Mouse (Mus musculus): ENCODE measurements around the gene Hdgf. TPM values are rescaled to one million over a fixed set of nuclear protein-coding genes. Genes with fewer than 3 reads are reported as not detected.
A peak's percentile ranks its signal among the peaks of the same experiment; 100 is the strongest.

Gene Hdgf
- polyA plus RNA-seq, 1 experiment: 82.6 TPM

- TF ChIP-seq POLR2A (IDR thresholded peaks at IDR 0.05; ENCODE audit: borderline replicate concordance, extremely low read depth, low read depth, low read length) (no peak), CTCF (IDR thresholded peaks at IDR 0.05; ENCODE audit: insufficient read depth, low read length) (no peak)
- WGBS: 32% methylated on average over 16 of the region's 16 CpGs
- no peak overlapping the region for H3K4me3 ChIP-seq (replicated peaks; ENCODE audit: extremely low read depth, low read depth, low read length)
- H3K4me1 ChIP-seq (ENCODE audit: control insufficient read depth, insufficient read depth, low read length): no peaks in the 10 kb centered on the region
- DNase-seq: no peak
Observed at GRCm38 (mm10) chr3:87949266-87949954, 43.3 kb downstream of the Hdgf start.

DNA sequence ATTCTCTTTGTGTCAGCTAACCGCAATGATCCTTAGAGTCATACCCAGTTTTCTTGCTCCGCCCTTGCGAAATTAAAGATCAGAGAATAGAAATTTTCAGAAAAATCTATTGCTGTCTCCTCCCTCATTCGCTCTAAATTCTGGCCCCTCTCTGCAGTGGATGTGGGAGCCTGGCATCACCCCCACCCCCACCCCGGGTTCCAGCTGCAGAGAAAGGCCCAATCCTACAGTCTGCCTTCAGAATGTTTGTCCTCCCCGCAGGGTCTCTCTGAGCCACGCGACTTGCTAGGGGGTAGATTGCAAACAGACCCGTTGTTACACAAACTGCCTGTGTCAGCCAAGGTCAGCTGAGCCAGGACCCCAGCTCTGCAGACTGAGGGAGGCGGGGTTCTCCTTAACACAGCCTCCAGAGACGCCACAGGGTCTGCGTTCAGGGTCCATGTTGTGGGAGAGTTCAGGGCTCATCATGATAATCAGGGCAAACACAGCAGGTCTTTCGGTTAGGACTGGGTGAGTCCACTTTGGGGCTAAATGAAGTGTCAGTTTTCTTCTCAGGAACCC, 43.9 kb downstream of the Hdgf start:
- TF ChIP-seq POLR2A (IDR thresholded peaks at IDR 0.05; ENCODE audit: borderline replicate concordance, extremely low read depth, low read depth, low read length): no peak
- no peak for TF ChIP-seq CTCF (IDR thresholded peaks at IDR 0.05; ENCODE audit: insufficient read depth, low read length)
- DNase-seq: no peak
- Histone ChIP-seq H3K4me1 (ENCODE audit: control insufficient read depth, insufficient read depth, low read length) (no peaks in the 10 kb centered on the region), H3K4me3 (replicated peaks; ENCODE audit: extremely low read depth, low read depth, low read length) (no peak overlapping the region)
- WGBS: 35% methylated on average over 13 of the region's 13 CpGs

DNA sequence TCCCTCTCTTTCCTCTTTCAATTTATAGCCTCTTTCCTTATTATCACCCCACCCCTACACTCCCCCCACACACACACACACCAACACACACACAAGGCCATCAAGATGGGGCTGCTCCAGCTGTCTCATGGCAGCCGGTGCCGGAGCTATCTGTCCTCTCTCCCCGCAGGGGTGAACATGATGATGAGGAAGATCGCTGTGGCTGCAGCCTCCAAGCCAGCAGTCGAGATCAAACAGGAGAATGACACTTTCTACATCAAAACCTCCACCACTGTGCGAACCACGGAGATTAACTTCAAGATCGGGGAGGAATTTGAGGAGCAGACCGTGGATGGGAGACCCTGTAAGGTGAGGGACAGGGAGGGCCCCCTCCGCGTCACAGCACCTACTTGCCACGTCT, 45.8 kb downstream of the Hdgf start:
- WGBS: 20% methylated on average over 12 of the region's 12 CpGs
- Histone ChIP-seq H3K4me3 (replicated peaks; ENCODE audit: extremely low read depth, low read depth, low read length) (no peak overlapping the region), H3K4me1 (ENCODE audit: control insufficient read depth, insufficient read depth, low read length) (no peaks in the 10 kb centered on the region)
- TF ChIP-seq CTCF (IDR thresholded peaks at IDR 0.05; ENCODE audit: insufficient read depth, low read length): no peak
- TF ChIP-seq POLR2A (IDR thresholded peaks at IDR 0.05; ENCODE audit: borderline replicate concordance, extremely low read depth, low read depth, low read length): no peak
- no peak for DNase-seq

DNA sequence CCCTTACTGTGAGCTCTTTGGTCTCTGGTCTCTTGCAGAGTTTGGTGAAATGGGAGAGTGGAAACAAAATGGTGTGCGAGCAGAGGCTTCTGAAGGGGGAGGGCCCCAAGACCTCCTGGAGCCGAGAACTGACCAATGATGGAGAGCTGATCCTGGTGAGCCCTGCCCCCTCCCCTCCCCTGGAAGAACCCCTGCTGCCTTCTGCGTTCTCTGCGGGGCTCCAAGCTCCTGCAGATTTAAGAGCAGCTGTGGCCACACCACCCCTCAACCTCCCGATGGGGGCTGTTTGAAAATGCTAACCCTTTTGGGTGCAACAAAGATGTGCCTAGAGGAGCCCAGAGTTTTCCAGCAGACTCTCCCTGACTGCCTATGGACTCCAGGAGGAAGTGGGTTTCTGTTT, 46.3 kb downstream of the Hdgf start:
- DNase-seq: no peak
- TF ChIP-seq POLR2A (IDR thresholded peaks at IDR 0.05; ENCODE audit: borderline replicate concordance, extremely low read depth, low read depth, low read length): no peak
- TF ChIP-seq CTCF (IDR thresholded peaks at IDR 0.05; ENCODE audit: insufficient read depth, low read length): no peak
- Histone ChIP-seq H3K4me1 (ENCODE audit: control insufficient read depth, insufficient read depth, low read length) (no peaks in the 10 kb centered on the region), H3K4me3 (replicated peaks; ENCODE audit: extremely low read depth, low read depth, low read length) (no peak overlapping the region)
- WGBS: 20% methylated on average over 5 of the region's 5 CpGs

- TF ChIP-seq POLR2A (IDR thresholded peaks at IDR 0.05; ENCODE audit: borderline replicate concordance, extremely low read depth, low read depth, low read length): no peak
- no peak for TF ChIP-seq CTCF (IDR thresholded peaks at IDR 0.05; ENCODE audit: insufficient read depth, low read length)
- no peaks in the 10 kb centered on the region for H3K4me1 ChIP-seq (ENCODE audit: control insufficient read depth, insufficient read depth, low read length)
- DNase-seq: no peak
- WGBS: 46% methylated on average over 1 of the region's 1 CpGs
- H3K4me3 ChIP-seq (replicated peaks; ENCODE audit: extremely low read depth, low read depth, low read length): no peak overlapping the region
Observed at GRCm38 (mm10) chr3:87958056-87958455, 51.9 kb downstream of the Hdgf start.

DNA sequence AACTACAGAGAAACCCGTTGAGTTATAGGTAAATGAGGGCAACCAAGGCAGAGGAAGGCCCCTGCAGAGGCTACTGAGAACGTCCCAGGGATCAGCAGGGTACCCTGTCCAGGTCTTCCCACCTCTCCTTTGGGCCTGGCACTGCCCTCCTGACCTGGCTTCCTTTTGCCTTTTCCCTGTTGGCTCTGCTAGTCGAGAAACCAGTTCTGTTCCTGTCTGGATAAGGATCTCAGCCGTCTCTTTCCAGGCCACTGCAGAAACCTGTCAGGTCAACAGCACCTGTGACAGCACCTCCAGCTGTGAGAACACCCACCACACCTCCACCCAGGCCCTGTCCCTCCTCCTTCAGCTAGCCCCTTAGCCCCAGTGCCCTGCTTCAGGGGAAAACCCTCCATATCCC, 52.4 kb downstream of the Hdgf start:
- H3K4me3 ChIP-seq (replicated peaks; ENCODE audit: extremely low read depth, low read depth, low read length): no peak overlapping the region
- no peaks in the 10 kb centered on the region for H3K4me1 ChIP-seq (ENCODE audit: control insufficient read depth, insufficient read depth, low read length)
- no peak for TF ChIP-seq CTCF (IDR thresholded peaks at IDR 0.05; ENCODE audit: insufficient read depth, low read length)
- no peak for TF ChIP-seq POLR2A (IDR thresholded peaks at IDR 0.05; ENCODE audit: borderline replicate concordance, extremely low read depth, low read depth, low read length)
- 45% methylated on average over 4 of the region's 4 CpGs for WGBS
- no peak for DNase-seq

- DNase-seq: no peak
- TF ChIP-seq CTCF (IDR thresholded peaks at IDR 0.05; ENCODE audit: insufficient read depth, low read length): no peak
- no peak for TF ChIP-seq POLR2A (IDR thresholded peaks at IDR 0.05; ENCODE audit: borderline replicate concordance, extremely low read depth, low read depth, low read length)
- H3K4me1 ChIP-seq (ENCODE audit: control insufficient read depth, insufficient read depth, low read length): no peaks in the 10 kb centered on the region
- WGBS: 53% methylated on average over 1 of the region's 1 CpGs
- H3K4me3 ChIP-seq (replicated peaks; ENCODE audit: extremely low read depth, low read depth, low read length): no peak overlapping the region
Observed at GRCm38 (mm10) chr3:87958967-87959366, 52.8 kb downstream of the Hdgf start.

- Histone ChIP-seq H3K4me1 (ENCODE audit: control insufficient read depth, insufficient read depth, low read length) (no peaks in the 10 kb centered on the region), H3K4me3 (replicated peaks; ENCODE audit: extremely low read depth, low read depth, low read length) (no peak overlapping the region)
- 75% methylated on average over 7 of the region's 7 CpGs for WGBS
- no peak for TF ChIP-seq CTCF (IDR thresholded peaks at IDR 0.05; ENCODE audit: insufficient read depth, low read length)
- DNase-seq: no peak
Observed at GRCm38 (mm10) chr3:87959371-87959770, 53.2 kb downstream of the Hdgf start.

GRCm38 (mm10) chr3:87960191-87960585, 54.1 kb downstream of the Hdgf start:
- H3K4me1 ChIP-seq (ENCODE audit: control insufficient read depth, insufficient read depth, low read length): no peaks in the 10 kb centered on the region
- no peak for TF ChIP-seq POLR2A (IDR thresholded peaks at IDR 0.05; ENCODE audit: borderline replicate concordance, extremely low read depth, low read depth, low read length)
- TF ChIP-seq CTCF (IDR thresholded peaks at IDR 0.05; ENCODE audit: insufficient read depth, low read length): no peak
- no peak overlapping the region for H3K4me3 ChIP-seq (replicated peaks; ENCODE audit: extremely low read depth, low read depth, low read length)
- no peak for DNase-seq
- 20% methylated on average over 10 of the region's 10 CpGs for WGBS

DNA sequence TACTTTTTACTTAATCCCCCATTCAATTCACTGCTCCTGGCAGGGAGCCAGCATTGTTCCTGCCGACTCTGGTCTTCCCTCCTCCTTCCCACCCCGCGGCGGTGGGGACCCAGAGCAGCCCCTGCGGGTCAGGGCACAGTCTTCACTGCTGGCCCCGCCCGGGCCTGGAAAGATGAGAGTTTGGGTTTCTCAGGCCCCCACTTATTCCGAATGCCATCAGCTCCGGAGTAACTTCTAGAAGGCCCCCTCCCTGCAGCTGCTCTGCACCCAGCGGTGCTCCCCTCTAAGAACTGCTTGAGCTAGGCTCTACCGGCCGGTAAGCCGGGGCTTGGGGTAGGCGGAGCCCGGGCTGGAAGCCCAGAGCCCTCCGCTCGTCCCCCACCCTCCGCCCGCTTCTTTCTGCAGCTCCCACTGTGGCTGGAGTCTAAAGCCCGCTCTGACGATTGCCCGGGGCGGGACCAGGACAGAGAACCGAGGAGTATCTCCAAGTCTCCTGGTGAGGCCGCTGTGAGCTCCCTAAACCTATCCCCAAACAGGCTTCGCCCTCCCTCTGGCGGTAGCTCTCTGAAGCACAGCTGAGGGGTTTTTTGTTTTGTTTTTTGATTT, 54.6 kb downstream of the Hdgf start:
- H3K4me1 ChIP-seq (ENCODE audit: control insufficient read depth, insufficient read depth, low read length): no peaks in the 10 kb centered on the region
- WGBS: 2% methylated on average over 27 of the region's 27 CpGs
- peak; percentile 74 for DNase-seq
- peak overlapping the region; percentile 65 for H3K4me3 ChIP-seq (replicated peaks; ENCODE audit: extremely low read depth, low read depth, low read length)
- TF ChIP-seq CTCF (IDR thresholded peaks at IDR 0.05; ENCODE audit: insufficient read depth, low read length) (peak; percentile 98), POLR2A (IDR thresholded peaks at IDR 0.05; ENCODE audit: borderline replicate concordance, extremely low read depth, low read depth, low read length) (no peak)

Other genes with a start within 250 kb of the Hdgf start
- 9.5 and 15.4 TPM in 2 replicates for gene Lrrc71, start 157.7 kb upstream of the Hdgf start, polyA plus RNA-seq (2012; rRNA removed)
- gene Ntrk1, start 111.2 kb upstream of the Hdgf start, polyA plus RNA-seq (2012; rRNA removed): 0.56 and 0.87 TPM in 2 replicates
- 0.19 and 0.66 TPM in 2 replicates for gene Insrr, start 109.4 kb upstream of the Hdgf start, polyA plus RNA-seq (2012; rRNA removed)
- 87.2 and 112 TPM in 2 replicates for gene Pear1, start 82.0 kb upstream of the Hdgf start, polyA plus RNA-seq (2012; rRNA removed)
- 2.6 and 2.8 TPM in 2 replicates for gene Sh2d2a, start 59.6 kb upstream of the Hdgf start, polyA plus RNA-seq (2012; rRNA removed)
- gene Prcc, start 20.7 kb upstream of the Hdgf start, polyA plus RNA-seq (2012; rRNA removed): 26.2 and 30.7 TPM in 2 replicates
- gene Mrpl24, start 13.2 kb downstream of the Hdgf start, polyA plus RNA-seq (2012; rRNA removed): 26.7 and 45.8 TPM in 2 replicates
- 10.7 and 12.8 TPM in 2 replicates for gene Isg20l2, start 24.0 kb downstream of the Hdgf start, polyA plus RNA-seq (2012; rRNA removed)
- 28.3 and 29.7 TPM in 2 replicates for gene Rrnad1, start 24.4 kb downstream of the Hdgf start, polyA plus RNA-seq (2012; rRNA removed)
- 15.1 TPM in 1 of 2 replicates, not detected in the other for gene Crabp2, start 42.3 kb downstream of the Hdgf start, polyA plus RNA-seq (2012; rRNA removed)
- 26.4 and 31.4 TPM in 2 replicates for gene Nes, start 64.8 kb downstream of the Hdgf start, polyA plus RNA-seq (2012; rRNA removed)
- gene Bcan, start 93.9 kb downstream of the Hdgf start, polyA plus RNA-seq (2012; rRNA removed): 7.2 and 8.3 TPM in 2 replicates
- 0.06 and 0.37 TPM in 2 replicates for gene Hapln2, start 121.3 kb downstream of the Hdgf start, polyA plus RNA-seq (2012; rRNA removed)
- gene Gpatch4, start 136.8 kb downstream of the Hdgf start, polyA plus RNA-seq (2012; rRNA removed): 5.7 and 7.2 TPM in 2 replicates
- gene Naxe, start 152.2 kb downstream of the Hdgf start, polyA plus RNA-seq (2012; rRNA removed): 90.5 and 117 TPM in 2 replicates
- gene Ttc24, start 172.0 kb downstream of the Hdgf start, polyA plus RNA-seq (2012; rRNA removed): not detected in 2 replicates
- gene Iqgap3, start 175.7 kb downstream of the Hdgf start, polyA plus RNA-seq (2012; rRNA removed): 1.8 and 2.5 TPM in 2 replicates
- gene Mef2d, start 236.1 kb downstream of the Hdgf start, polyA plus RNA-seq (2012; rRNA removed): 87.0 and 94.3 TPM in 2 replicates